In genomic region chr13:92576072-92576471, GRCm38 (mm10) we compare ENCODE assay signal across 38 mouse cellular contexts. TPM values are rescaled to one million over a fixed set of nuclear protein-coding genes. Genes with fewer than 3 reads are reported as not detected.
"Had no signal": no experiment of that assay in that cellular context is flagged by ENCODE, and none has a peak within 500 bp of the region (broad histone marks: within the 10 kb centered on the region; RNA-seq: fewer than 3 reads in every experiment).

Gene Spz1, minus strand, starts transcription at chr13:92576172.

- H3K27ac ChIP-seq: gastrocnemius, adult 2 months; heart, embryonic 13.5 days; heart, embryonic 15.5 days; hindbrain, embryonic 10.5 days; hindbrain, embryonic 12.5 days; hindbrain, embryonic 14.5 days; intestine, embryonic 15.5 days; layer of hippocampus, adult 2 months; left cerebral cortex, adult 2 months; limb, embryonic 10.5 days; limb, embryonic 12.5 days had no signal

- H3K36me3 ChIP-seq: heart, embryonic 13.5 days; heart, embryonic 15.5 days; hindbrain, embryonic 10.5 days; hindbrain, embryonic 12.5 days; intestine, embryonic 15.5 days; limb, embryonic 10.5 days; limb, embryonic 12.5 days had no signal

- H3K27me3 ChIP-seq: heart, embryonic 13.5 days; heart, embryonic 15.5 days; hindbrain, embryonic 12.5 days; intestine, embryonic 15.5 days had no signal

- H3K9me3 ChIP-seq: heart, embryonic 13.5 days; heart, embryonic 15.5 days; hindbrain, embryonic 10.5 days; hindbrain, embryonic 12.5 days; intestine, embryonic 15.5 days; limb, embryonic 10.5 days; limb, embryonic 12.5 days had no signal

- DNase-seq: gastrocnemius, adult 2 months; gastrocnemius, postnatal 10 days; gastrocnemius, postnatal 25 days; heart, adult 18-20 months; heart, postnatal 14 days; heart, postnatal 36 days; kidney, adult 18-20 months; kidney, adult 8-10 months; kidney, postnatal 10 days; kidney, postnatal 25 days; kidney, postnatal 4 days; liver had no signal

- H3K4me3 ChIP-seq: gastrocnemius, adult 2 months; heart, embryonic 13.5 days; heart, embryonic 15.5 days; hindbrain, embryonic 10.5 days; hindbrain, embryonic 12.5 days; intestine, embryonic 15.5 days; layer of hippocampus, adult 2 months; left cerebral cortex, adult 2 months; limb, embryonic 10.5 days; limb, embryonic 12.5 days had no signal

- H3K4me1 ChIP-seq: hindbrain, embryonic 12.5 days; limb, embryonic 10.5 days; limb, embryonic 12.5 days had no signal

- ATAC-seq: hindbrain, embryonic 16.5 days; inflammation-experienced regulatory T-cells, adult 6 months; intestine, embryonic 15.5 days; intestine, postnatal 0 days had no signal

RNA-seq across cellular contexts. Expression of gene Spz1, which starts in this region (rescaled TPM):
- total RNA-seq: gastrocnemius, adult 2 months; gastrocnemius, postnatal 10 days; gastrocnemius, postnatal 25 days; gastrocnemius, postnatal 4 days; granulocyte monocyte progenitor cell, adult 5-6 weeks; heart, adult 18-20 months; heart, adult 8-10 months; heart, postnatal 14 days; heart, postnatal 36 days; layer of hippocampus, adult 2 months; layer of hippocampus, postnatal 10 days; layer of hippocampus, postnatal 25 days; left cerebral cortex, adult 2 months; left cerebral cortex, postnatal 14 days; left cerebral cortex, postnatal 36 days had no signal
- polyA plus RNA-seq: heart, embryonic 11.5 days; heart, embryonic 13.5 days; heart, embryonic 15.5 days; heart, postnatal 0 days; hindbrain, embryonic 10.5 days; hindbrain, embryonic 12.5 days; hindbrain, embryonic 14.5 days; hindbrain, embryonic 16.5 days; inflammation-experienced regulatory T-cells, adult 6 months; intestine, embryonic 15.5 days; intestine, postnatal 0 days; kidney, embryonic 14.5 days; kidney, embryonic 16.5 days; limb, embryonic 10.5 days; limb, embryonic 12.5 days; limb, embryonic 14.5 days; liver, embryonic 11.5 days had no signal
